Mouse (Mus musculus): ENCODE data around the gene Timp4.

Timp4 gene

GRCm38 (mm10) chr6:115252099-115252873, at the start of gene Timp4:
Timp4 (minus strand) TSS chr6:115252205.
- DNase-seq (ENCODE audit: low spot score) = no peak

DNA sequence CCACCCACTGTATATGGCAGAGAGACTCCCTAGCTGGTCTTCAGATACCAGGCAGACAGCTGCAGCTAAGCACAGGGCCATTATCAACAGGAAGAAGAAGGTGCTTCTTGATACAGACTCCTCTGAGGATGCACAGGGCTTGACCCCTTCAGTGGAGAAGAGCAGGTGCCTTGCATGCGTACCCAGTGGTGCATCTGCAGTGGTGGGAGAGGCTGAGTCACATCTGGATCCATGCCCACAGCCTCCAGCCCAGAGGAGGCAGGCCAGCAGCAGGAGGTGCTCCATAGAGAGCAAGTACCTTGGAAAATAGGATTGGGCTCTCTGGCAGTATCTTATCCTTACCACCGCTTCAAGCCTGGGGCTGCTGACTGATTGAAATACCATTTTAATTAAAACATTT, 41.9 kb upstream of the Timp4 start:
- peak; percentile 45 for DNase-seq (ENCODE audit: low spot score)

GRCm38 (mm10) chr6:115292621-115293020, 40.6 kb upstream of the Timp4 start:
- no peak for DNase-seq (ENCODE audit: low spot score)

- no peak for DNase-seq (ENCODE audit: low spot score)
These were observed 39.8 kb upstream of the Timp4 start for GRCm38 (mm10) chr6:115291823-115292222.

DNA sequence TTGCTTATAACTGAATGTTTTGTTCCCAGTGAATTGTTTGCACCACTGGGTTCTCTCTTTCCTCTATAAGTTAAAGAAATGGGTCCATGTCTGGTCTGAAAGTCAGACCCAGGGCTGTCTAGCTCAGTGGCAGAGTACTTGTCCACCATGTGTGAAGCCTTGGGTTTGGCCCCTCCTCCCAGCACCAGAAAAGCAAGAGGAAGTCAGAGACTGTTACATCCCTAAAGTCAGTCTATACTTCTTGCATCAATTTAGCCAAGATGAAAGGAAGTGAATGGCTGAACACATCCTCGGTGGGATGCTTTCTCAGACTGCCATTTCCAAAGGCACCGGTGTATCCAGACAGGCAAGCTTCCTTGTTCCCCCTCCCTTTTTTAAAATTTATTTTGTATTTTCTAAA, 39.1 kb upstream of the Timp4 start:
- DNase-seq (ENCODE audit: low spot score) = no peak

DNA sequence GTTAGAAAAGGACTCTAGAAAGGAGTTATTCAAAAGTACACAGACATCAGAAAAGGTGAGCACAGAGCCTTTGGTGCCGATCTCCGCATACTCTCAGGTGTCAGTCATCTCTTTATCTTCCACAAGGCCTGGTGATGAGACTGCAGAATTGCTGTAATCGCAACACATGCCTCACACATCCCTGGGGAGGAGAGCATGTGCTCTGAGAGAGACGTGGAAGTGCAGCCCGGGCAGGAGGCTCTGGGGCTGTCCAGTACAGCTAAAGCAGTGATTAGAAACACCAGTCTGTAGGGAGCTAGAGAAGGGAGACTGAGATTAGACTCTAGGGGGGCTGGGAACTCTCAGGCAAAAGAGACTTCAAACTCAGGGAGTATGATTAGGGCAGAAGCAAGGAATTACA, 38.6 kb upstream of the Timp4 start:
- DNase-seq (ENCODE audit: low spot score) = peak; percentile 59

GRCm38 (mm10) chr6:115288223-115288622, 36.2 kb upstream of the Timp4 start:
- DNase-seq (ENCODE audit: low spot score) = no peak

DNA sequence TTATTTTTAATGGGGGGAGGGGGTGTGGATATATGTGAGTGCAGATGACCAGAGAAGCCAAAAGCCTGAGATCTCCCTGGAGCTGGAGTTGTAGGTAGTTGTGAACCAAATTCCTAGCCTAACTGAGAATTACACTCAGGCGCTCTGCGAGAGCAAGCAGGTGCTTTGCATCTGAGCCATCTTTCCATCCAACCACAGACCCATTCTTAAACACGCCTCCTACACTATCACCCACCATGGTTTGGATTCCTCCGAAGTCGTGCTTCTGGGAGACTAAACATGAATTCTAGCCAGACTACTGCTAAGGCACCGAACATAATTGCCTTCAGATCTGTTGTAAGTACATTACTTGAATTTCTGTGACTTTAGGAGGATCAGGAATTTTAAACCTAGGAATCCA, 34.4 kb upstream of the Timp4 start:
- no peak for DNase-seq (ENCODE audit: low spot score)

GRCm38 (mm10) chr6:115284153-115284552, 32.1 kb upstream of the Timp4 start:
- DNase-seq (ENCODE audit: low spot score) = no peak

DNA sequence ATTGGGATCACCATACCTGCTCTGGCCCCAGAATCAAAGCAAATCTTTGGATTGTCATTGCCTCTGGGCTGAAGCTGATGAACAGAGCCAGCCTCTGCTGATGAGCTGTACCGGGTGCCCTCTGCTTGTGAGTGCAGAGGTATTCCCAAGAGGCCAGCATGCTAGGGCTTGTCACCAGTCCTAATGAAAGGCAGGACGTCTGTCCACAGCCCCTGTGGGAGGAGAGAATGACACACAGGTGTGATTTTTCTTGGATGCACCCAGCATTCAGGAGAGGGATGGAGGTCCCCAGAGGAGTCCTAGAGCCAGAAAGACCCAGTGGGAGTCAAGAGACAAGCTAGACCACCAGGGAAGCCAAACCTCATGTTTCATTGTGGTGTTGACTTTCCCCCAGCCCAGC, 27.6 kb upstream of the Timp4 start:
- DNase-seq (ENCODE audit: low spot score) = no peak

GRCm38 (mm10) chr6:115278086-115278485, 26.1 kb upstream of the Timp4 start:
- no peak for DNase-seq (ENCODE audit: low spot score)

GRCm38 (mm10) chr6:115275116-115275815, 23.3 kb upstream of the Timp4 start:
- no peak for DNase-seq (ENCODE audit: low spot score)

DNA sequence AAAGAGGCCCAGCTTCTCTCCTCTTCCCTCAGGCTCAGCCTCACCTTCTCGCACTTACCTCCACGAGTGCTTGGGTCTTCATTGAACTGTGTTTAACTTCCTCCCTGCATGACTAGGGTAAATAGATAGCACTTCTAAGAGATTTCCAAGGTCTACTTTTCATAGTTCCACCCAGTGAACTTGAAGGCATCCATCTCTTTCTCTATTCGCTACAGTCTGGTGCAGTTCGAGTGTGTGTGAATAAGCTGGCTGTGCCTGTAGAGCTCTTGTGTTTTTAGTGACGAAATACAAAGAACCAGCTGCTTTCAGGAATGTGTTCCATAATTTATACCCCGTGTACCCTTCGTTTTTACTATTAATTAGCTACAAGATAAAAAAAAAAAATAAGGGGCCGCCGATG, 22.7 kb upstream of the Timp4 start:
- no peak for DNase-seq (ENCODE audit: low spot score)

DNA sequence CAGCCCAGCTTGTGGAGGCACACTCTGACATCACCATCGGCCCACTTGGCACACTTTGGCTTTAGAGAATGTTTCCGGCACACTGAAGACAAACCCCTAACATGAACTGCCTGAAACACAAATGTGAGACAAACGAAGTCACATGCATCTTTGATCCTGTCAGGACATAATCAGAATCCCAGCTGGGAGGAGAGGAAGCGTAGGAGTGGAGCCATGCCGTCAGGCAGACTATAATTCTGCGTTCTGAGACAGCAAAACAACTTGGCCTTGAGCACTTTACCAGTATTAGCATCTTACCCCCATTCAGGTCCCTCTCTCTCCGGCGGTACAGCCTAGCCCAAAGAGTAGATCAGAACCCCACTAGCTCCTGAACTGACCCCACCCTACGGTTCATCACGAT, 21.3 kb upstream of the Timp4 start:
- DNase-seq (ENCODE audit: low spot score) = no peak

- DNase-seq (ENCODE audit: low spot score) = peak; percentile 84
These were observed 19.9 kb upstream of the Timp4 start for GRCm38 (mm10) chr6:115271866-115272271.

DNA sequence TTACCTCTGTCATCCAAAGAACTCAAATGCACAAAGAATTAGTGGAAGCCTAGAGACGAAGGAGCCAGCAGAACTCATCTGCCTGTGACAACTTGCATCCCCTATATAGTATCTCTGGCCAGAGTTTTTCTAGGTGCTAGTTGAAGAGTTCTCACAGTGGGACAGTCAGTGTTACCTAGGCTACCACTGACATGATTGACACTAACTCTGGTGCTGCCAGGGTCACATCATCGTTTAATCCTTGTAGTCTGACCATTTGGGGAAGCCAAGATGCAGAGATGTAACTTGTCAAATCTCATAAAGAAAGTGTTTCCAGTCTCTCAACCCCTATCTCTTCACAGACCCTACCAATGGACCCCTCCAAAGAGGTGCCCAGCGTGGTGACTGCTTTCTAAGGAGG, 19.3 kb upstream of the Timp4 start:
- no peak for DNase-seq (ENCODE audit: low spot score)

DNA sequence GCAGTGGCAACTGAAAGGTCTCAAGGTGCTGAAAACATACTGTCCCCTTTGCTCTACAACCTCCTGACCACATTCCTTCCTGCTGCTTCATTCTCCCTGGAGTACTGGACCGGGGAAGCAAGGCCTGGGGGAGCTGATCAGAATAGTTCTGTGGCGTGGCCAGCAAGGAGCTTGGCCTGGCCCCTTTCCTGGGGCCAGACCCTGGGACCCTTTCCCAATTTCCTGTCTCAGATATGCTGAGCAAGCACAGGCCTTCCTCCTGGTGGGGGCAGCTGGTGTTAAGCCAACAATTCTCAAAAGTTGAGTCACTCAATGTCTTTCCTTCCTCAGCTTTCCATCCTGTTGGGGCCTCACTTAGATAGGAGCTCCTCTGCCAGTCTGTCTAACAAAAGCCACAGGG, 18.1 kb upstream of the Timp4 start:
- no peak for DNase-seq (ENCODE audit: low spot score)

GRCm38 (mm10) chr6:115269561-115269960, 17.6 kb upstream of the Timp4 start:
- no peak for DNase-seq (ENCODE audit: low spot score)

GRCm38 (mm10) chr6:115268551-115269385, 16.8 kb upstream of the Timp4 start:
- DNase-seq (ENCODE audit: low spot score) = no peak

- DNase-seq (ENCODE audit: low spot score) = peak; percentile 78
These were observed 15.9 kb upstream of the Timp4 start for GRCm38 (mm10) chr6:115267916-115268315.

- DNase-seq (ENCODE audit: low spot score) = no peak
These were observed 14.8 kb upstream of the Timp4 start for GRCm38 (mm10) chr6:115266791-115267190.

DNA sequence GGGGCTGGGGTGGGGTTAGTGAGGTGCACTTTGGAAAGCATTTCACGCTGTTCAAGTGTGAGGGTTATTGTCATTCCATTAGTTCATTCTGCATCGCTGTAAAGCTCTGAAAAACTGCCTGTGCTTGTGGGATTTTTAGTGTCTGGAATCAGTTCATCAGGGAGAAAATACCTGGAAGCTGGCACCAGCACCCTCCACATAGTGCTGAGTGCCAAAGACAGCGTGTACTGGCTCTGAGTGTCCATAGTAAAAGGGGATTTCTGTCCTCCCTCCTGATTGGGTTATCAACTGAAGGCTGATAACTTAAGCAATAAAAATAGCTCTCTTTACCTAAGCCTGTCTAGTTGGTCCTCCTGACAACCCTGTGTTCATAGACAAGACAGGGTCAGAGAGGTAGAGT, 8.5 kb upstream of the Timp4 start:
- no peak for DNase-seq (ENCODE audit: low spot score)

DNA sequence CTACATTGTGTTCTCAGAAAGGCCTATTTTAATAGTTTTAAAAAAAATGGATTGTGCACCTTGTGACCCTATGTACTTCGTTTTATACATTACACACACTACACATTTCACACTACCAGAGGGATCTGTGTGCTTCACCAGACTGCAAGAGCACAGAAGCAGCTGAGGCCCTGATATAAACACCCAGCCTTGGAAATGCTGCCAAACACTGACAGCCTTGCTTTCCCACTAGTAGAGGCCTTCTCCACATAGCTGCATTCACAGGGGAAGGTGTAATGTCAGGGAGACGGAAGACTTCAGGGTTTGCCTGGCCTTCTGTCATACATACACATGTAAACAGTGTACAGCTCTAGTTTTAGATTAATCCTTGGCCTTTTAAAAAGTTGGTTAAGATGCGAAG, 3.2 kb upstream of the Timp4 start:
- no peak for DNase-seq (ENCODE audit: low spot score)
